Mouse (Mus musculus) liver, embryonic 14.5 days (tissue): ENCODE measurements around the gene Igdcc3. TPM values are rescaled to one million over a fixed set of nuclear protein-coding genes. Genes with fewer than 3 reads are reported as not detected.

Source experiments
- ATAC-seq: fragments of 200-750 bp; cut with Nextera tagmentation; 2 replicates; pipeline ENCODE4 v1.8.0; 2017; ENCODE audit warnings: moderate number of reproducible peaks, mild to moderate bottlenecking, moderate library complexity; ENCODE audit not compliant: insufficient read depth
- DNase-seq, 3 experiments: peaks; one replicate each; pipeline ENCODE4 v3.0.0-alpha.2; 2012 to 2013; ENCODE audit warnings: low read depth in 3 of 3, low spot score in 3 of 3
- H3K27ac ChIP-seq: fragments of 300-500 bp; sonication (generic); 2 replicates; pipeline ENCODE4 v1.5.1; 2014; ENCODE audit warnings: moderate library complexity, mild to moderate bottlenecking, control low read depth, inconsistent platforms
- H3K27me3 ChIP-seq: fragments of 300-500 bp; sonication (generic); 2 replicates; pipeline ENCODE4 v1.6.1; 2014; ENCODE audit warnings: mild to moderate bottlenecking, low read length, moderate library complexity; ENCODE audit not compliant: control insufficient read depth, insufficient read depth
- H3K36me3 ChIP-seq: fragments of 300-500 bp; sonication (generic); replicated peaks from 2 replicates; pipeline ENCODE4 v1.6.1; 2014; ENCODE audit warnings: low read depth; ENCODE audit not compliant: control insufficient read depth, insufficient read depth
- H3K4me1 ChIP-seq, 2 experiments: fragments of 200-500 bp in 1 of 2; fragments of 300-500 bp in 1 of 2; sonication (generic) in 1 of 2; replicated peaks; 2 replicates each; pipeline ENCODE4 v1.6.1; 2012 to 2014; ENCODE audit warnings: antibody characterized with exemption in 1 of 2, inconsistent platforms in 1 of 2, low read length in 1 of 2; ENCODE audit not compliant: control insufficient read depth in 2 of 2, insufficient read depth in 2 of 2
- H3K4me2 ChIP-seq: fragments of 300-500 bp; sonication (generic); 2 replicates; pipeline ENCODE4 v1.6.1; 2014; ENCODE audit warnings: low read depth, mild to moderate bottlenecking, control low read depth, moderate library complexity
- H3K4me3 ChIP-seq, 2 experiments: fragments of 200-500 bp in 1 of 2; fragments of 300-500 bp in 1 of 2; sonication (generic) in 1 of 2; 2 replicates each; pipeline ENCODE4 v1.5.1; 2012 to 2014; ENCODE audit warnings: low read depth in 2 of 2, low read length in 2 of 2, mild to moderate bottlenecking in 2 of 2, control low read depth in 1 of 2, inconsistent platforms in 1 of 2, moderate library complexity in 1 of 2; ENCODE audit not compliant: insufficient read depth in 1 of 2
- H3K9ac ChIP-seq: fragments of 300-500 bp; sonication (generic); replicated peaks from 2 replicates; pipeline ENCODE4 v1.6.1; 2014; ENCODE audit warnings: mild to moderate bottlenecking, control low read depth, moderate library complexity
- H3K9me3 ChIP-seq: fragments of 300-500 bp; sonication (generic); 2 replicates; pipeline ENCODE4 v1.6.1; 2016; ENCODE audit warnings: low read length, mixed read lengths; ENCODE audit not compliant: control insufficient read depth
- CTCF ChIP-seq: IDR thresholded peaks from 2 replicates; pipeline ENCODE4 v1.5.1; 2016; ENCODE audit warnings: antibody characterized with exemption, low read depth, control low read depth
- EP300 ChIP-seq: IDR thresholded peaks from 2 replicates; pipeline ENCODE4 v1.6.1; 2016; ENCODE audit warnings: antibody characterized with exemption, low read depth
- WGBS: fragments of 180-500 bp; shearing (Covaris S2); extraction: QIAGEN DNeasy Blood & Tissue Kit; methylation state at CpG from one replicate; pipeline ENCODE4 v1.1.7; 2014; ENCODE audit not compliant: insufficient replicate concordance; 5-methylcytosine and 5-hydroxymethylcytosine counted together
- polyA plus RNA-seq, 2 experiments: library from polyadenylated mRNA; depleted of rRNA in 1 of 2; stranded (reverse) in 1 of 2; unstranded in 1 of 2; fragments of >200 nt; fragmentation: Nextera tagmentation in 1 of 2; extraction: Ambion mirVana in 1 of 2; gene quantifications; 2 replicates each; pipeline versions ENCODE4 v1.2.1 to v1.2.3; 2012 to 2014

The Igdcc3 gene
- polyA plus RNA-seq, 2 experiments = 0.06 TPM

- DNase-seq (peak; percentile 41 to 49 (median 46)), ATAC-seq (no peak)
- TF ChIP-seq EP300 (no peak), CTCF (peak; percentile 91)
- Histone ChIP-seq H3K27me3 (peaks cover 3% of the 10 kb centered on the region; the same call in 1 of the 2 replicates), H3K4me3 (no peak overlapping the region), H3K27ac (no peak overlapping the region), H3K36me3 (no peaks in the 10 kb centered on the region), H3K4me2 (no peak overlapping the region), H3K4me1 (no peaks in the 10 kb centered on the region), H3K9me3 (no peaks in the 10 kb centered on the region), H3K9ac (no peak overlapping the region)
- 2% methylated on average over 10 of the region's 10 CpGs for WGBS
These were observed 7.2 kb upstream of the Igdcc3 start for GRCm38 (mm10) chr9:65133739-65134138.

- ATAC-seq = no peak
- TF ChIP-seq EP300 = no peak
- TF ChIP-seq CTCF = no peak
- 66% methylated on average over 4 of the region's 4 CpGs for WGBS
- DNase-seq = no peak
- H3K4me1 ChIP-seq = no peaks in the 10 kb centered on the region
- no peak overlapping the region for H3K9ac ChIP-seq
- H3K27me3 ChIP-seq = peaks cover 15% of the 10 kb centered on the region
- no peak overlapping the region for H3K27ac ChIP-seq
- no peaks in the 10 kb centered on the region for H3K9me3 ChIP-seq
- no peak overlapping the region for H3K4me2 ChIP-seq
- H3K4me3 ChIP-seq = no peak overlapping the region
- no peaks in the 10 kb centered on the region for H3K36me3 ChIP-seq
These were observed 5.9 kb upstream of the Igdcc3 start for GRCm38 (mm10) chr9:65135126-65135525.

- Histone ChIP-seq H3K27ac (no peak overlapping the region), H3K4me2 (peak overlapping the region; percentile 72), H3K9ac (no peak overlapping the region), H3K4me3 (peak overlapping the region; percentile 21 to 55; a peak in 3 of 4 replicates), H3K27me3 (peaks cover 59% of the 10 kb centered on the region), H3K36me3 (no peaks in the 10 kb centered on the region), H3K9me3 (no peaks in the 10 kb centered on the region), H3K4me1 (no peaks in the 10 kb centered on the region)
- ATAC-seq = no peak
- WGBS = 8% methylated on average over 8 of the region's 8 CpGs
- no peak for TF ChIP-seq EP300
- TF ChIP-seq CTCF = no peak
- DNase-seq = no peak
These were observed 498 bp upstream of the Igdcc3 start for GRCm38 (mm10) chr9:65140491-65140890.

GRCm38 (mm10) chr9:65141306-65141975 is 452 bp downstream of the Igdcc3 start:
- H3K27me3 ChIP-seq = peaks cover 59% of the 10 kb centered on the region
- peak overlapping the region; percentile 17 to 55; a peak in 3 of 4 replicates for H3K4me3 ChIP-seq
- DNase-seq (no peak), ATAC-seq (no peak)
- H3K4me2 ChIP-seq = peak overlapping the region; percentile 72
- no peaks in the 10 kb centered on the region for H3K9me3 ChIP-seq
- H3K27ac ChIP-seq = no peak overlapping the region
- H3K9ac ChIP-seq = no peak overlapping the region
- H3K4me1 ChIP-seq = no peaks in the 10 kb centered on the region
- under 1% methylated on average over 70 of the region's 73 CpGs for WGBS
- TF ChIP-seq CTCF = no peak
- TF ChIP-seq EP300 = no peak
- no peaks in the 10 kb centered on the region for H3K36me3 ChIP-seq

- no peak for DNase-seq
- peak overlapping the region; percentile 72 for H3K4me2 ChIP-seq
- no peak overlapping the region for H3K9ac ChIP-seq
- no peak overlapping the region for H3K27ac ChIP-seq
- H3K4me3 ChIP-seq = peak overlapping the region; percentile 17 to 55; a peak in 3 of 4 replicates
- TF ChIP-seq EP300 = no peak
- TF ChIP-seq CTCF = no peak
- H3K4me1 ChIP-seq = no peaks in the 10 kb centered on the region
- under 1% methylated on average over 17 of the region's 17 CpGs for WGBS
- H3K36me3 ChIP-seq = no peaks in the 10 kb centered on the region
- no peaks in the 10 kb centered on the region for H3K9me3 ChIP-seq
- H3K27me3 ChIP-seq = peaks cover 59% of the 10 kb centered on the region
- no peak for ATAC-seq
These were observed 958 bp downstream of the Igdcc3 start for GRCm38 (mm10) chr9:65141976-65142318.
